Mouse (Mus musculus) adrenal gland, postnatal 25 days (tissue): ENCODE measurements around the gene Spata25. TPM values are rescaled to one million over a fixed set of nuclear protein-coding genes. Genes with fewer than 3 reads are reported as not detected.

Source experiments
- DNase-seq: peaks from one replicate; pipeline ENCODE4 v3.0.0; 2021; ENCODE audit warnings: mixed read lengths
- total RNA-seq: library from RNA; stranded (reverse); gene quantifications from 2 replicates; pipeline ENCODE4 v1.2.3, GENCODE M21; 2021

Gene Spata25
- total RNA-seq, 1 experiment from 2014 or later = not detected

GRCm38 (mm10) chr2:164779481-164780086 lies 48.8 kb downstream of the Spata25 start, which contains the start of gene Tnnc2:
Gene Tnnc2, minus strand, starts transcription at chr2:164779967.
- no peak for DNase-seq

- DNase-seq = no peak
Measured at GRCm38 (mm10) chr2:164778809-164779208, 49.5 kb downstream of the Spata25 start.

DNA sequence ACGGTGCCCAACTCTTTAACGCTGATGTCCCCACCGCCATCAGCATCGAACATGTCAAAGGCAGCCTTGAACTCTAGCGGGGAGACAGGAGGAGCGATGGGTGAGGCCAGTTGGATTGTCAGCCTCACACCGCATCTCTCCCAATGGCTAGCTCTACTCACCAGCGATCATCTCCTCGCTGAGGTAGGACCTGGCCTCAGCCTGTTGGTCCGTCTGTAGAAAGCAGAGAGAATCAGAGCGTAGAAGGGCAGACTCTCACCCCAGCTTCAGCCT lies 50.4 kb downstream of the Spata25 start:
- no peak for DNase-seq

GRCm38 (mm10) chr2:164777246-164778014 lies 50.9 kb downstream of the Spata25 start:
- DNase-seq = no peak

DNA sequence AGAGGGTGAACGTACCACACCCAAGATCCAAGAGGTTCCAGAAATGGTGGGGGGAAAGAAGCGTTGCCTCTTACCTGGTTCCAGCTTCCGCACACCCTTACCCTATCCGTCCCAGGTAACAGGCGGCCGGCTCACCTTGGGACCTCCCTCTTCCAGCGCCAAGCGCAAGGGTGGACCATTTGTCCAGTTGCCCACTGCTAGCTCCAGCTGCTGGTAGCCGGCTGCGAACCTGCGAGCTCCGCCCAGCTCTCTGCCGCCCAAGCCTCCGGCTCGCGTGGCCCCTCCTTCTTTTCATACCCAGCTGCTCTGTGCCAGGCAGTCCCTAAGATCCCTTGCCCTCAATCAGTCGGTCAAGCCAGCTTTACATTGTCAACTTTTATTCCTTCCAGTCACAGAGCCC lies 51.5 kb downstream of the Spata25 start:
- no peak for DNase-seq

Other genes with a start within 250 kb of the Spata25 start
- gene Wfdc6a, start 243.1 kb downstream of the Spata25 start, total RNA-seq = 0.58 TPM in 1 of 2 replicates, not detected in the other
- gene Eppin, start 234.9 kb downstream of the Spata25 start, total RNA-seq = not detected in 2 replicates
- gene Wfdc6b, start 215.0 kb downstream of the Spata25 start, total RNA-seq = not detected in 2 replicates
- not detected in 2 replicates for gene Wfdc8, start 214.9 kb downstream of the Spata25 start, total RNA-seq
- not detected in 2 replicates for gene Wfdc16, start 189.7 kb downstream of the Spata25 start, total RNA-seq
- gene Wfdc10, start 172.5 kb downstream of the Spata25 start, total RNA-seq = not detected in 2 replicates
- gene Wfdc9, start 172.0 kb downstream of the Spata25 start, total RNA-seq = not detected in 2 replicates
- gene Wfdc11, start 154.4 kb downstream of the Spata25 start, total RNA-seq = not detected in 2 replicates
- not detected in 2 replicates for gene Wfdc13, start 143.4 kb downstream of the Spata25 start, total RNA-seq
- gene Spint4, start 130.0 kb downstream of the Spata25 start, total RNA-seq = not detected in 2 replicates
- gene Spint5, start 113.2 kb downstream of the Spata25 start, total RNA-seq = not detected in 2 replicates
- gene Wfdc3, start 82.6 kb downstream of the Spata25 start, total RNA-seq = 0.39 and 0.57 TPM in 2 replicates
- 43.5 and 45.3 TPM in 2 replicates for gene Dnttip1, start 82.6 kb downstream of the Spata25 start, total RNA-seq
- 9.9 and 14.1 TPM in 2 replicates for gene Ube2c, start 58.6 kb downstream of the Spata25 start, total RNA-seq
- not detected in 2 replicates for gene Tnnc2, start 48.6 kb downstream of the Spata25 start, total RNA-seq
- 36.6 and 50.0 TPM in 2 replicates for gene Snx21, start 42.7 kb downstream of the Spata25 start, total RNA-seq
- gene Acot8, start 23.7 kb downstream of the Spata25 start, total RNA-seq = 28.9 and 36.0 TPM in 2 replicates
- 4.3 and 5.5 TPM in 2 replicates for gene Zswim3, start 23.4 kb downstream of the Spata25 start, total RNA-seq
- 11.9 and 14.2 TPM in 2 replicates for gene Zswim1, start 5.9 kb downstream of the Spata25 start, total RNA-seq
- gene Ctsa, start 4.3 kb upstream of the Spata25 start, total RNA-seq = 108 and 121 TPM in 2 replicates
- gene Neurl2, start 4.9 kb upstream of the Spata25 start, total RNA-seq = 1.3 and 2.2 TPM in 2 replicates
- gene Pltp, start 29.2 kb upstream of the Spata25 start, total RNA-seq = 12.7 and 16.2 TPM in 2 replicates
- gene Pcif1, start 50.8 kb upstream of the Spata25 start, total RNA-seq = 46.6 and 60.9 TPM in 2 replicates
- gene Zfp335, start 83.2 kb upstream of the Spata25 start, total RNA-seq = 21.2 and 23.9 TPM in 2 replicates
- 0.33 and 0.43 TPM in 2 replicates for gene Mmp9, start 112.2 kb upstream of the Spata25 start, total RNA-seq
- gene Slc12a5, start 132.3 kb upstream of the Spata25 start, total RNA-seq = 7.2 and 10.6 TPM in 2 replicates
- 34.1 and 46.2 TPM in 2 replicates for gene Ncoa5, start 206.3 kb upstream of the Spata25 start, total RNA-seq
- 2.1 and 3.9 TPM in 2 replicates for gene Cd40, start 227.1 kb upstream of the Spata25 start, total RNA-seq